Mouse (Mus musculus) megakaryocyte, adult 5-6 weeks (primary cell): ENCODE data around the gene E130308A19Rik. TPM values are rescaled to one million over a fixed set of nuclear protein-coding genes. Genes with fewer than 3 reads are reported as not detected.

ENCODE experiments used
- ATAC-seq: 2 replicates; pipeline ENCODE4 v1.8.0; 2016; ENCODE audit warnings: mild to moderate bottlenecking, inconsistent platforms; ENCODE audit not compliant: poor library complexity, severe bottlenecking
- total RNA-seq, 2 experiments: library from RNA; stranded (forward) in 1 of 2; stranded (reverse) in 1 of 2; fragments of 153-499, 151-499 nt in 1 of 2; fragments of 221-1000, 200-1000 nt in 1 of 2; gene quantifications; 2 replicates each; pipeline versions ENCODE4 v1.2.3 to v1.2.4; 2015 to 2017

The E130308A19Rik gene
- total RNA-seq, 2 experiments from 2014 or later = 1.9 to 3.6 TPM

GRCm38 (mm10) chr4:59721811-59722210, 95.8 kb downstream of the E130308A19Rik start:
- no peak for ATAC-seq

DNA sequence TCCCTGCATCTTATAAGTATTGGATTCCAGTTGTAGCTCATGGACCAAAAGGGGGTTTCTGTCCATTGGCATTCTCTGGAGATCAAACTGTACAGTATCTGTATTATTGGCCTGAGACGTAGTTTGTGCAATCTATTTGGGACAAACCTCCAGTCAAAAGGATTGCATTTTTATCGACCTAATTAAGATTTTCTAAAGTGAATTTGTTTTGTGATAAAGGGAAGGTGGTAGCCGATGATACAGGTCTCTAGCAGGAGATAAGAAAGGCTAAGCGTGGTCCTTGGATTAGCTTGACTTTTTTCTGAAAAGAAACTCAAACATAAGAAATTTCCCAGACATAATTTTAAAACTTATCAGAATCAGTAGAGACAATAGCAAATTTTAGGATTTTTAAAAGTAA, 99.6 kb downstream of the E130308A19Rik start:
- no peak for ATAC-seq

GRCm38 (mm10) chr4:59726501-59726900, 100.5 kb downstream of the E130308A19Rik start:
- ATAC-seq = no peak

DNA sequence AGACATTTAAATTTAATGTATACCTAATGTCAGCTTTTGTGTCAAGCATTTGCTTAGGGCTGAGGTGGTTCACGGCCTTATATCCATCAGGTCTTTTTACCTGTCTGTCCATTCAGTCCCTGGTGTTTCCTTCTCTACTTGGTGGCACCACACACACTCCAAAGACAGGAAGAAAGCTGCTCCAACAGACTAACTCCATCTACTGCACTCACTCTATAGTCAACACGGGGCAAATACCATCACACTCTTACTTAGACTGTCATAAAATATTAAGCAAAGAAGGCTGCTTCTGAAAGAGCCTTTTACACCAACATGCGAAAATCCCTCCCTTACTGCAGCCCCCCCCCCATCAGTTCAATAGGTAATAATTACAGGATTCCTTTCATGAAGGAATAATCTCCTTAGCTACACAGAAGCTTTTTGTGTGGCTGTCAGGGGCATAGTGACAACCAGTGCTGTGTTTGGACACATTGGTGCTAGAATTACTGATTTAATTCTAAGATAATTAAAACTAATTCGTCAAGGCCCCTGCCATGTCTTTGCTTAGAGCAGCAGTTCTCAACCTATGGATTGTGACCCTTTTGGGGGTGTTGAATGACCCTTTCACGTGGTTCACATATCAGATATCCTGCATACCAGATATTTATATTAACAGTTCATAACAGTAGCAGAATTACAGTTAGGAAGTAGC, 101.3 kb downstream of the E130308A19Rik start:
- ATAC-seq = no peak

DNA sequence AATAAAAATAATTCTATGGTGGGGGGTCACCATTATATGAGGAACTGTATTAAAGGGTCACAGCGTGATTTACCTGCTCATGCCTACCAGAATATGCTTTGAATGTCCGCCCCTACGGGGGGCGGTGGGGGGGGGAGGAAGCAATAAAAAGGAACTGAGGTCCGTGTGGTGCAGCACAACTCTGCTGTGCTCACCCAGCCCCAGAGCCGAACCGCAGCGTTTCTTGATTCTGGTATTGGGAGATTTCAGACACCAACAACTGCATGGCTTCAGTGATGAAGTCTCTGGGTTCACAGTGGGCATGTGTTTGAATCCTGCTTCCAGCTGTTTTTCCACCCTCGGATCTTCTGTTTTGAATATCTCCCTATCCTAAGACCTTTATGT, 101.9 kb downstream of the E130308A19Rik start:
- no peak for ATAC-seq

- ATAC-seq = no peak
Observed at GRCm38 (mm10) chr4:59728839-59729238, 102.8 kb downstream of the E130308A19Rik start.

- ATAC-seq = no peak
Observed at GRCm38 (mm10) chr4:59731544-59731943, 105.5 kb downstream of the E130308A19Rik start.

- ATAC-seq = no peak
Observed at GRCm38 (mm10) chr4:59739321-59739720, 113.3 kb downstream of the E130308A19Rik start.

- ATAC-seq = no peak
Observed at GRCm38 (mm10) chr4:59739882-59740281, 113.9 kb downstream of the E130308A19Rik start.

- no peak for ATAC-seq
Observed at GRCm38 (mm10) chr4:59753491-59754140, 127.6 kb downstream of the E130308A19Rik start.

- ATAC-seq = no peak
Observed at GRCm38 (mm10) chr4:59756332-59757082, 130.5 kb downstream of the E130308A19Rik start.

GRCm38 (mm10) chr4:59757452-59758435, 131.7 kb downstream of the E130308A19Rik start:
- peak; percentile 45; the same call in 1 of the 2 replicates for ATAC-seq

DNA sequence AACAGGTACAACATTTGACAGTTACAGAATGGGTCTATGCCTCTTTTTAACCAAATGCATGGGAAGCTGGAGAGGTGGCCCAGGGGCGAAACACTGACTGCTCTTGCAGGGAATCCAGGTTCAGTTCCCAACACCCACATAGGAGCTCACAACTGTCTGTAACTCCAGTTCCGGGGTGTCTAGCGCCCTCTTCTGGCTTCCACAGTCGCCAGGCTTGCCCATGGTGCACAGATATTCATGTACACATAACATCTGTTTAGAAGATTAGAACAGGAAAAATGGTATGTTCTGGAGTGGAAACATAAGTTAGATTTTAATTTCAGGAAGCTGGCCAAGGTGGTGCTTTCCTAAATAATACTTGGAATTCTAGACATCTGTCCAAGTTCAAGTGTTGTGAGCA, 134.0 kb downstream of the E130308A19Rik start:
- ATAC-seq = no peak

DNA sequence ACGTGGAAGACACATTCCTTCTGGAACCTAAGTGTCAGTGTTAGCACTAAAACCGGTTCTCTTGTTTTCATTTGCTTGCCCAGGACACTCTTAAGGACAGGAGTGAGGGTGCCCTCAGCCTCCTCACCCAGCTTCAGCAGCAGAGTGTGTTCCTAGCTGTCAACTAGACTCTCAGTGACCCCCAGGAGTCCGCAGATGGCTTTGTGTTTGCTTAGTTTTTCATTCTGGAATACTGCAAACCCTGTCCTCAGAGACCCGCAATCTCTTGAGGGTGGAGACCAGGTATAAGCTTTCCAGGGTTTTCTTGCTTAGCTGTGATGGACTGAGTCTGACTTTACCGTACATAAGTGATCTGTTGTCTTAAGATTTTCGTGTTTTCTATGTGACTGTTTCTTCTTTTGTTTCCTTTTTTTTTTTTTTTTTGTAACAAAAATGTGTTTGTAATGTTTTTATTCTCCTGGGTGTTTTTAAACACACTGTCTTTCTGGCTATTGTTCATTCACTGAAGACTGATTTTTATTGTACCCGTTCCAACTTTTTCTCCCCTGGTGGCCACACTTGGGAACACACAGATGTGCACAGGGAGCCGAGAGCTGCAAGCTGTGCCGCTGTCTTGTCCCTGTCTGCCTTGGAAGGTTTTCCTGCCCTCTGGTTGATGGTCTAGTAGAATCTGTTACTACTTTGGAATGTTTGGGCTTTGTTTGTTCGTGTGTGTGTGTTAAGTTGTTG, 134.8 kb downstream of the E130308A19Rik start:
- ATAC-seq = peak; percentile 51; the same call in 1 of the 2 replicates

DNA sequence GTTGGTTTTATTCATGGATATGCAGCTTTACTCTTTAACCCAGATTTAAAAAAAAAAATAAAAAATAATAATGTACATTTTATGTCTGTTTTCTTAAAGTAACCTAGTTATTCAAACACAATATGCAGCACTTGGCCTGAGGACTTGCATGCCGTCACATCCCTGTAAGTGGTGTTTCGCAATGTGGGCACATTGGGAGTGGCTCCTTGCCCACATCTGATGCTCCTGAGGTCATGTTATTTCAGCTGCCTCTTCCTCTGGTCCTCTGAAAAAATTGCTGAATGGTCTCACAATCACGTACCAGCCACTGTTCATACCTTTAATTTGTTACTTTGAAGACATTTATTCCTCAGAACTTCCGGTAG, 135.3 kb downstream of the E130308A19Rik start:
- ATAC-seq = peak; percentile 64

- no peak for ATAC-seq
Observed at GRCm38 (mm10) chr4:59764950-59765349, 138.9 kb downstream of the E130308A19Rik start.

DNA sequence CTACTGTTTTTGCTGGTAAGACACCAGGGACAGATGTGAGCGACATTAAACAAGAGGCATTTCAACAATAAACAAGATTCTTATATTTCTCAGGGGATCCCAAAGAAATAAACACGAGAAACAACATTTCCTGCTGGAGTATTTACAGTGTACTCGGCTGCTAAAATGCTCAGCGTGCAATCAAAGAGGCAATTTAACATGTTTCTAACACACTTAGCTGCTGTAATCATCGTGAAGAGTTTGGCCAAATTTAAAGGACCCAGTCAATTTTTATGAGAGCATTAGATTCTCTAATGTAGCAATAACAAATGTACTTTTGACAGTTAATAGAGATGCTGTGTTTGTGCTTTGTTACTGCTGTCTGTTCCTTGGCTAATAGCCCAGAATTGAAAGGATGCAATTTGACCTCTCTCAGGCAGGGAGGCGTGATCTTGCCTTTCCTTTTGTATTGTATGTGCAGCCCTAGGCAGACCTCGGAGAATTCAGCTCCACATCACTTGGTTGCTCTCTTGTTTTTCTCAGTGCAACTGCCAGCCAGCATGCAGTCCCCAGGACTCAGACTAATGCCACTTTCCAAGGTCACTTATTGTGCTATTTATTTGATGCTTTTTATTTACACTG, 139.5 kb downstream of the E130308A19Rik start:
- no peak for ATAC-seq

GRCm38 (mm10) chr4:59767717-59768116, 141.7 kb downstream of the E130308A19Rik start:
- ATAC-seq = no peak

DNA sequence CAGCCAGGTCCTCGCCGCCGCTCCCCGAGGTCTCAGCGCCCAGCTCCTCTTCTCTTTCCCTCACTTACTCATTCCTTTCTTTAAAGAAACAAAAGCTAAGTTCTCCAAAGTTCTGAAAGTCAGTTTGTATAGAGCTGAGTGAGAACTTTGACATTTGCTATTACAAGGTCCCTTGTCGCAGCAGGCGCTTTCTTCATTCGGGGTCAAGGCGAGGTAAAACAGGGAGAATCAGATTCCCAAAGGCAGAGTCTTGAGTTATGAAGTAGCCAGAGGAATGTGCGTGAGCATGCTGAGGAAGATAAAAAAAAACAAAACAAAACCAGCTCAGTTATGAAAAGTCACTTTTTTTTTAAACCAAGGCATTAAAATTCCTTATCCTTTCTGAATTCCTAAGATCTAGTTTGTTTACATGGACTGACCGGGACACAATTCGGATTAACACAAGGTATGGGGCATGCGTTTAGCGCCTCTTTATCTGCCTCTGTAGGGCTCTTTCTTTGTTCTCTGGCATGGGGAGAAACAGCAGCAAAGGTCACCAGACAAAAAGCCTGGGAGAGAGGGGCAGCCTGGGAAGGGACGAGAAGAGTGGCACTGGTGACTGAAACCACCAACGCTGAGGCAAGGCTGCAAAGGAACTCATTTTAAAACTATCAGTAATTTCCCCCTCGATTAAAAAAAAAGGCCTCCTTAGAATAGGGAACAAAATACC, 146.3 kb downstream of the E130308A19Rik start:
- no peak for ATAC-seq
